Mouse (Mus musculus) neural tube, embryonic 14.5 days (tissue): Measurements from ENCODE around the gene Igf2bp1. TPM values are rescaled to one million over a fixed set of nuclear protein-coding genes. Genes with fewer than 3 reads are reported as not detected.

ENCODE experiments used
- ATAC-seq: fragments of 200-750 bp; cut with Nextera tagmentation; 2 replicates; pipeline ENCODE4 v1.8.0; 2017; ENCODE audit warnings: low read depth, mild to moderate bottlenecking, moderate TSS enrichment, moderate library complexity
- H3K27ac ChIP-seq: fragments of 300-500 bp; sonication (generic); 2 replicates; pipeline ENCODE4 v1.5.1; 2014; ENCODE audit warnings: low read depth, mild to moderate bottlenecking, control low read depth, low read length, moderate library complexity, mixed read lengths
- H3K27me3 ChIP-seq: fragments of 300-500 bp; sonication (generic); 2 replicates; pipeline ENCODE4 v1.6.1; 2014; ENCODE audit warnings: low read length; ENCODE audit not compliant: control insufficient read depth, insufficient read depth
- H3K36me3 ChIP-seq: fragments of 300-500 bp; sonication (generic); 2 replicates; pipeline ENCODE4 v1.6.1; 2014; ENCODE audit warnings: low read length, mixed read lengths; ENCODE audit not compliant: control insufficient read depth, insufficient read depth
- H3K4me1 ChIP-seq: fragments of 300-500 bp; sonication (generic); 2 replicates; pipeline ENCODE4 v1.6.1; 2014; ENCODE audit warnings: low read length; ENCODE audit not compliant: control insufficient read depth, insufficient read depth
- H3K4me2 ChIP-seq: fragments of 300-500 bp; sonication (generic); 2 replicates; pipeline ENCODE4 v1.6.1; 2014; ENCODE audit warnings: mild to moderate bottlenecking, low read depth, low read length, control low read depth
- H3K4me3 ChIP-seq: fragments of 300-500 bp; sonication (generic); 2 replicates; pipeline ENCODE4 v1.5.1; 2014; ENCODE audit warnings: low read depth, low read length, control low read depth, mixed read lengths
- H3K9ac ChIP-seq: fragments of 300-500 bp; sonication (generic); replicated peaks from 2 replicates; pipeline ENCODE4 v1.6.1; 2014; ENCODE audit warnings: low read depth, mild to moderate bottlenecking, control low read depth, low read length, mixed read lengths
- H3K9me3 ChIP-seq: fragments of 300-500 bp; sonication (generic); 2 replicates; pipeline ENCODE4 v1.6.1; 2016; ENCODE audit warnings: low read length; ENCODE audit not compliant: control insufficient read depth
- WGBS: fragments of 180-500 bp; shearing (Covaris S2); extraction: QIAGEN DNeasy Blood & Tissue Kit; methylation state at CpG from one replicate; pipeline ENCODE4 v1.1.7; 2014; 5-methylcytosine and 5-hydroxymethylcytosine counted together
- microRNA-seq: library from miRNA; unstranded; fragments of <30 nt; microRNA quantifications from one replicate; pipeline ENCODE4, GENCODE M21; 2016
- polyA plus RNA-seq: library from polyadenylated mRNA; unstranded; fragments of >200 nt; fragmentation: Nextera tagmentation; extraction: Ambion mirVana; gene quantifications from 2 replicates; pipeline ENCODE4 v1.2.1, GENCODE M21; 2014

Igf2bp1 gene
- polyA plus RNA-seq, 1 experiment from 2014 or later: 3.0 TPM

GRCm38 (mm10) chr11:95907805-95908524 is 97.8 kb downstream of the Igf2bp1 start:
- no peak overlapping the region for H3K9ac ChIP-seq
- no peak overlapping the region for H3K4me2 ChIP-seq

More at GRCm38 (mm10) chr11:95907805-95908524, 97.8 kb downstream of the Igf2bp1 start:
- H3K4me1 ChIP-seq: no peaks in the 10 kb centered on the region
- H3K9me3 ChIP-seq: no peaks in the 10 kb centered on the region
- no peaks in the 10 kb centered on the region for H3K36me3 ChIP-seq
- peaks cover 7% of the 10 kb centered on the region for H3K27me3 ChIP-seq
- no peak overlapping the region for H3K27ac ChIP-seq
- no peak for ATAC-seq
- no peak overlapping the region for H3K4me3 ChIP-seq
- 85% methylated on average over 5 of the region's 5 CpGs for WGBS

Small RNA genes within 50 kb of the gene (microRNA-seq; reads per million reads assigned to microRNA genes)
- gene Mir3063: 0.85 reads per million

Other genes with a start within 250 kb of the Igf2bp1 start
- gene Phospho1, start 181.4 kb downstream of the Igf2bp1 start, polyA plus RNA-seq: 0.51 and 0.62 TPM in 2 replicates
- gene Gngt2, start 168.7 kb downstream of the Igf2bp1 start, polyA plus RNA-seq: 0.95 and 4.9 TPM in 2 replicates
- 0.64 and 2.1 TPM in 2 replicates for gene Abi3, start 163.5 kb downstream of the Igf2bp1 start, polyA plus RNA-seq
- not detected in 2 replicates for gene B4galnt2, start 91.0 kb downstream of the Igf2bp1 start, polyA plus RNA-seq
- gene Gip, start 18.6 kb upstream of the Igf2bp1 start, polyA plus RNA-seq: not detected in 2 replicates
- 43.7 and 46.2 TPM in 2 replicates for gene Snf8, start 28.9 kb upstream of the Igf2bp1 start, polyA plus RNA-seq
- gene Ube2z, start 59.4 kb upstream of the Igf2bp1 start, polyA plus RNA-seq: 26.2 and 34.6 TPM in 2 replicates
- gene Atp5g1, start 69.7 kb upstream of the Igf2bp1 start, polyA plus RNA-seq: 854 and 1,068 TPM in 2 replicates
- gene Calcoco2, start 106.0 kb upstream of the Igf2bp1 start, polyA plus RNA-seq: not detected in 2 replicates
- gene Ttll6, start 127.8 kb upstream of the Igf2bp1 start, polyA plus RNA-seq: 0.27 TPM in 1 of 2 replicates, not detected in the other
- gene Hoxb13, start 188.4 kb upstream of the Igf2bp1 start, polyA plus RNA-seq: not detected in 2 replicates